Mouse (Mus musculus): ENCODE measurements around the gene Wipf3. TPM values are rescaled to one million over a fixed set of nuclear protein-coding genes. Genes with fewer than 3 reads are reported as not detected.

Wipf3 gene
- polyA plus RNA-seq, 1 experiment from 2014 or later, result 2.5 TPM

DNA sequence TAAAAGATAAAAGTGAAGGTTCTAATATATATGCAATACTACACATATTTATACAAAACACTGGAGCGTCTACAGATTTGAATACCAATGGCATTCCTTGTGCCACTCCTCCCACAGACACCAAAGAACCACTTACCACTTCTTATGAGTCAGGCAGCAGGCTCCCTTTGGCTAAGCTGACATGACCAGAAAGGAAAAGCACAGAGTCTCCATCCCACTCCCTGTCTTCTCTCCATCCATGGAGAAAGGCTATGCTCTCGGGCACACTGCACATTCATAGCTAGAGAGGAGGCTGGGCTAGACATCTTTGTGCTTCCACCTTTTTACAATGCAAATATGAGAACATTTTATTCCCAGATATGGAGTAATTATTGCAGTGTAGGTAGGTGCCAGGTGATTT lies 27.9 kb upstream of the Wipf3 start:
- ATAC-seq (replicated peaks; ENCODE audit: low FRiP score), result no peak
- WGBS, result 85% methylated on average over 2 of the region's 2 CpGs
- H3K4me2 ChIP-seq, result no peak overlapping the region
- no peaks in the 10 kb centered on the region for H3K36me3 ChIP-seq
- no peak overlapping the region for H3K27ac ChIP-seq
- H3K4me3 ChIP-seq (replicated peaks), result no peak overlapping the region
- no peaks in the 10 kb centered on the region for H3K27me3 ChIP-seq
- no peak overlapping the region for H3K9ac ChIP-seq
- H3K9me3 ChIP-seq (replicated peaks), result no peaks in the 10 kb centered on the region
- peaks cover 9% of the 10 kb centered on the region for H3K4me1 ChIP-seq

DNA sequence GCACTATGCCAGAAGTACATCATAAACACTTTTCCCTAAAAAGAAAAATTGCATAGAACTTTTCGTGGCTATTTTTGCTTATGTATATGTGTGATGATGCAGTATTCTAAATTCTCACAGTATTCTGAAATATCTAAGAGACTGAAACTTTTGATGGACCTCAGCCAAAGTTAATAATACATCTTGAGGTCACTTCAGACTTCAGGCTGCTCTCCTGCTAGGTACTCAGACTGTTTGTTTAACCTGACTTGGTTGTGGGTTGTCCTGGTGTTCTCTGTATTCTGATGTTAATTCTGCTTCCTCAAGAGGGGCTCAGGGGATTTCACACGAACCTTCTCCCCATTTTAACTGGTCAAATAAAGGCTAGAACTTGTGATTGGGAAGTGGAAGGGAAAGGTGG lies 24.5 kb upstream of the Wipf3 start:
- no peaks in the 10 kb centered on the region for H3K36me3 ChIP-seq
- no peak overlapping the region for H3K9ac ChIP-seq
- H3K9me3 ChIP-seq (replicated peaks), result no peaks in the 10 kb centered on the region
- no peak overlapping the region for H3K27ac ChIP-seq
- H3K4me2 ChIP-seq, result no peak overlapping the region
- H3K27me3 ChIP-seq, result no peaks in the 10 kb centered on the region
- no peak for ATAC-seq (replicated peaks; ENCODE audit: low FRiP score)
- WGBS, result 59% methylated on average over 2 of the region's 2 CpGs
- H3K4me3 ChIP-seq (replicated peaks), result no peak overlapping the region
- H3K4me1 ChIP-seq, result peaks cover under 1% of the 10 kb centered on the region; the same call in 1 of the 2 replicates

DNA sequence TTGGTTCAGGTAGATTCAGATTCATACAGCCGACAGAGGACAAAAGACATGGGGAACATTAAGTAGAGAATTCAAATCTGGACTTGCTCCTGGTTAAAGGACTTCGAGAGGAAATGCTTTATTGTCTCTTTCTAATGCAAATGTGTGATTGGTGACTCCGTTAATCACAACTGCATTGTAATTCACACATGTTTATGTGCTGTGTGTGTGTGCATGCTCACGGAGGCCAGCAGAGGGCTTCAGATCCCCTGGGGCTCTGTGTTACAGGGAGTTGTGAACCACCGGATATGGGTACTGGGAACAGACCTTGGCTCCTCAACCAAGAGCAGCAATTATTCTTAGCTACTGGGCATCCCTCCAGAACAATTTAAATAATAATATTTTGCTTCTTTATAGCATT lies 23.3 kb upstream of the Wipf3 start:
- no peak for ATAC-seq (replicated peaks; ENCODE audit: low FRiP score)
- WGBS, result 93% methylated on average over 5 of the region's 5 CpGs

DNA sequence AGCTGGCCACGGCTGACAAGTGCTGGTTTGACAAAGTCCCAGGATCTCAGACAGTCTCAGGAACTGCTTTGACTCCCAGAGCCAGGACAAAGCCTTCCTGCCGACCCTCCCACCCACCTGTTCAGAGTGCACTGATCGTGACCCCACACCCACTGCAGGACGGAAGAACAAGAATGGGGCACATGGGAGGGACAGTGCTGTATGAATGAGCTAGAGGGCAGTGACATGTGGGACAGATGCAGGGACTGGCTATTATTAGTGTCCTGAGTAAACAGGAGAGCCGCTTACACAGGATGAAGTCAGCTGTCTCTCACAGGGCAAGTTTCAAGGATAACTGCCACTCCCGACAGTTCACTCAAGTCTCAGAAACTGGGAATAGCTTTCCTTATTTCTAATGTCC lies 20.1 kb upstream of the Wipf3 start:
- no peaks in the 10 kb centered on the region for H3K9me3 ChIP-seq (replicated peaks)
- peak; percentile 49; the same call in 1 of the 2 replicates for ATAC-seq (replicated peaks; ENCODE audit: low FRiP score)
- H3K27ac ChIP-seq, result no peak overlapping the region
- H3K4me2 ChIP-seq, result no peak overlapping the region
- no peak overlapping the region for H3K9ac ChIP-seq
- 39% methylated on average over 6 of the region's 6 CpGs for WGBS
- no peak overlapping the region for H3K4me3 ChIP-seq (replicated peaks)
- no peaks in the 10 kb centered on the region for H3K36me3 ChIP-seq
- no peaks in the 10 kb centered on the region for H3K4me1 ChIP-seq
- H3K27me3 ChIP-seq, result no peaks in the 10 kb centered on the region

More for the DNA sequence above, 23.3 kb upstream of the Wipf3 start:
- H3K27ac ChIP-seq, result no peak overlapping the region
- no peak overlapping the region for H3K9ac ChIP-seq
- H3K4me1 ChIP-seq, result no peaks in the 10 kb centered on the region
- no peak overlapping the region for H3K4me2 ChIP-seq
- no peaks in the 10 kb centered on the region for H3K9me3 ChIP-seq (replicated peaks)
- H3K36me3 ChIP-seq, result no peaks in the 10 kb centered on the region
- no peaks in the 10 kb centered on the region for H3K27me3 ChIP-seq
- H3K4me3 ChIP-seq (replicated peaks), result no peak overlapping the region

DNA sequence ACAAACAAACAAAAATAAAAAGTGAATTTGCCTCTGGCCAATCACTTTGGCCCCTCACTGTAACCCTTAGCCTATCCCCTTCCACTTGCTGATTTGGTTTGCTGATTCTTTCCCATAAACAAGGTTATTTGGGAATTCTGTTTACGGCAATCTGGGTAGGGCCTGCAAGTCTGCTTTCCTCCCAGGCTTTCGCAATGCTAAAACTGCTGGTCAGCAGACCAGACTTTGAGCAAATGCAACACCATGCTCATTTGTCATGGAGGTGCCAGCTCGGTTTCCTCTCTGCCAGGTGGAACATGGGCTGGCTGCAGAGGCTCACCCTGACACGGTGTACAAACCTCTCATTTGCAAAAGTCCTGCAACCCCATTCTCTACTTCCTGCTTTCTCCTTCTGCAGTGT lies 19.0 kb upstream of the Wipf3 start:
- H3K4me2 ChIP-seq, result no peak overlapping the region
- H3K4me3 ChIP-seq (replicated peaks), result no peak overlapping the region
- 66% methylated on average over 4 of the region's 4 CpGs for WGBS
- no peaks in the 10 kb centered on the region for H3K4me1 ChIP-seq
- H3K27me3 ChIP-seq, result no peaks in the 10 kb centered on the region
- no peaks in the 10 kb centered on the region for H3K36me3 ChIP-seq
- H3K9me3 ChIP-seq (replicated peaks), result no peaks in the 10 kb centered on the region
- no peak overlapping the region for H3K27ac ChIP-seq
- ATAC-seq (replicated peaks; ENCODE audit: low FRiP score), result no peak
- H3K9ac ChIP-seq, result no peak overlapping the region

DNA sequence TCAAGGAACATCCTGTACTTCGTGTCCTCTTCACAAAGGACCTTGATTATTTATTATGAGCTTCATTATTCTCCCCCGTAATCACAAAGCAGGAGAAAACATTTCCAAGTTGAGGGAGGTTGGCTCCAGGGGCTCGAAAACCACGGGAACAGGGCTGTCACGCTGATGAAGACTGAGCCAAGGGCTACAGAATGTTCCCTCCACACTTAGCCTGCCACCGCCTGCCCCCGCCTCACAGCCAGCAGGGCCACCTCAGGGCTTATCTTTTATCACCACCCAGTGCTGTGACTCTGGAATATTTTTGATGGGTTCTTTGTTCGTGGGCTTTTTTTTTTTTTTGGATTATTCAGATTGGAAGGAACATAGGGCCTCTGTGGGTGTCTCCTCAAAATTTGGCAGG lies 17.8 kb upstream of the Wipf3 start:
- no peak for ATAC-seq (replicated peaks; ENCODE audit: low FRiP score)
- Histone ChIP-seq H3K4me2 (no peak overlapping the region), H3K4me1 (no peaks in the 10 kb centered on the region), H3K27me3 (no peaks in the 10 kb centered on the region), H3K27ac (no peak overlapping the region), H3K9ac (no peak overlapping the region), H3K4me3 (replicated peaks) (no peak overlapping the region), H3K36me3 (no peaks in the 10 kb centered on the region), H3K9me3 (replicated peaks) (no peaks in the 10 kb centered on the region)
- WGBS, result 69% methylated on average over 8 of the region's 8 CpGs

DNA sequence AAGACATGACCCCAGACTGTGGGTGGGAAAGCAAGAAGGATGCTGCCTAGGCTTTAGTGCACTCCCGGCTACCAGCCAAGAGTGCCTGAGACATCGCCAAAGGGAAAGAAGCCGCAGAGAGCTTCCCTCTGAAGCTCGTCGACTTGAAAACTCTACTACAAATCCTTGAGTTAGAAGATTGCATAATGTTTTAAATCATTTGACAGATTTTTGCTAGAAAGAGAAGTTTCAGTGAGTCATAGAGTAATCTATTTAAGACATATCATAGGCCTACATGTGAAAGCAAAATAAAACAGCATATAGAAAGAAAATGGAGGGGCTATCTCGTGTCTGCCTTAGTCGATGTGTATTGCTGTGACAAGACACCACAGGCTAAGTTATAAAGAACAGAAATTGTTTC lies 16.5 kb upstream of the Wipf3 start:
- Histone ChIP-seq H3K4me2 (no peak overlapping the region), H3K4me3 (replicated peaks) (no peak overlapping the region), H3K27ac (no peak overlapping the region), H3K36me3 (no peaks in the 10 kb centered on the region), H3K9ac (no peak overlapping the region), H3K27me3 (no peaks in the 10 kb centered on the region), H3K4me1 (no peaks in the 10 kb centered on the region), H3K9me3 (replicated peaks) (no peaks in the 10 kb centered on the region)
- ATAC-seq (replicated peaks; ENCODE audit: low FRiP score), result no peak
- WGBS, result 87% methylated on average over 7 of the region's 7 CpGs

DNA sequence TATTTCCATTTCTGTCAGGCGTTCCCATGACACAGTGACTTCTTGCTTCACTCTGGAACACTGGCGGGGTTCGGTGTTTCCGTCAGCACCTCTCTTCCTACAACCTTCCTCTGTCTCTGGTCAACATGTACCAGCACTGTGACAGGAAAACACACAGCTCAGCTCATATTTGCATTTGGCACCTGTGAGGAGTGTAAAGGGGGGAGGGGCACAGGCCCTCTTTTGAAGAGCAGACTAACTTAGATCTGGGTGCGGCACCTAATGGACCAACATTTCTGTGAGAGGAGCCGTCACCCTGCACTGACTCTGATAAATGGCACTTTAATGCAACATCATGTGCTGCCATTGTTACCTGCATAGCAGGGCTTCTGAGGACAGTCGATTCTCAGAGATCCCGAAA lies 4.2 kb upstream of the Wipf3 start:
- H3K9ac ChIP-seq, result no peak overlapping the region
- H3K27ac ChIP-seq, result no peak overlapping the region

DNA sequence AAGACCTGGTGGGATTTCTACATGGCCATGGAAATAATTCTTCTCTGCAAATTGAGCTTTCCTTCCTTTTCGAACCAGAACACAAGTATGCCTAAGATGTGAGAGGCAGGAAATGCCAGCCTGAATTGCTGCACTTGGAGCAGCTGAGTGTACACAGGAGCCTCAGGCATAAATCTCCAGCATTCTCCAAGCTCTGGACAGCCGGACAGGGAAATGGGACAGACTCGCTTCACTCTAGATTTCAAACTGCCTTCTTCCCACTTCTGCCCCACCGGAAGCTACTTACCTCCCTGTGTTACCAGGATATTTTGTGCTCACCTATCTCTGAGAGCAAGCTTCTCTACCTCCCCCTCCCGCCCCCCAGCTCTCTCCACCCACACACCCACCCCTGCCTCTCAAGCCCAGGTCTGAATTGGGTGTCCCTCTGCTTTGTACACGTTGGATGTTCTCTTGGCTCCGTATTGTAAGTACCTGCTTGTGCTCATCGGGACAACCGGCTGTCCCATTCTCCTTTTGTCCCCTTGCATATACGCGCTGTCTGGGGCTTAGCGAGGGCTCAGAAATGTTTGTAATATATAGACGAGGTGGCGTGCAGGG lies 455 bp upstream of the Wipf3 start:
- H3K27ac ChIP-seq, result no peak overlapping the region
- peak overlapping the region; percentile 50; the same call in 1 of the 2 replicates for H3K9ac ChIP-seq
- no peaks in the 10 kb centered on the region for H3K36me3 ChIP-seq
- peak overlapping the region; percentile 58 for H3K4me3 ChIP-seq (replicated peaks)
- peaks cover 48% of the 10 kb centered on the region for H3K27me3 ChIP-seq
- peak overlapping the region; percentile 96 for H3K4me2 ChIP-seq
- H3K9me3 ChIP-seq (replicated peaks), result no peaks in the 10 kb centered on the region
- H3K4me1 ChIP-seq, result peaks cover 19% of the 10 kb centered on the region
- peak; percentile 22; the same call in 1 of the 2 replicates for ATAC-seq (replicated peaks; ENCODE audit: low FRiP score)
- 3% methylated on average over 13 of the region's 14 CpGs for whole genome bisulfite sequencing

More for the DNA sequence above, 4.2 kb upstream of the Wipf3 start:
- no peaks in the 10 kb centered on the region for H3K9me3 ChIP-seq (replicated peaks)
- WGBS, result 86% methylated on average over 8 of the region's 8 CpGs
- H3K4me2 ChIP-seq, result no peak overlapping the region
- peaks cover 27% of the 10 kb centered on the region for H3K27me3 ChIP-seq
- no peaks in the 10 kb centered on the region for H3K36me3 ChIP-seq
- no peak overlapping the region for H3K4me3 ChIP-seq (replicated peaks)
- no peak for ATAC-seq (replicated peaks; ENCODE audit: low FRiP score)
- peaks cover 16% of the 10 kb centered on the region for H3K4me1 ChIP-seq

DNA sequence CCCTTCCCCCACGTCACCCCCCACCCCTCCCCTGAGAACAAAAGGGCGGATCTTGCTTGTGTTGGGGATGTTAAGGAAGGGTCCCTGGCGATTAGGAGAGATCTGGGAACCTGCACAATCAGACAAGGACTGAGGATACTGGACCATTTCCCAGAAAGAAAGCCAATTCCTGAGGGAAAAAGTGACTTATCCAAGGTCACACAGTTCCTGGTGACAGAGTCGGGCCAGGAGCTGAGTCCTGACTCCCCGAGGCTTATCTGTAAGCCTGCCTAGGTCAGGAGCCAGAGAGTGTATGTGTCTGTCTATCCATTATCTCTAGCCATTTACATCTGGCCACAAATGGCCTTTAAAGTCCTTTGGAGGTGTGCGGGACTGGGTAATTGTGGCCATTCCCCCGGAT lies 818 bp downstream of the Wipf3 start:
- Histone ChIP-seq H3K9ac (peak overlapping the region; percentile 50; the same call in 1 of the 2 replicates), H3K9me3 (replicated peaks) (no peaks in the 10 kb centered on the region), H3K4me1 (peaks cover 23% of the 10 kb centered on the region), H3K4me2 (peak overlapping the region; percentile 96), H3K27ac (no peak overlapping the region), H3K4me3 (replicated peaks) (peak overlapping the region; percentile 58), H3K36me3 (no peaks in the 10 kb centered on the region), H3K27me3 (peaks cover 48% of the 10 kb centered on the region)
- WGBS, result 28% methylated on average over 7 of the region's 7 CpGs
- ATAC-seq (replicated peaks; ENCODE audit: low FRiP score), result peak; percentile 5; the same call in 1 of the 2 replicates

DNA sequence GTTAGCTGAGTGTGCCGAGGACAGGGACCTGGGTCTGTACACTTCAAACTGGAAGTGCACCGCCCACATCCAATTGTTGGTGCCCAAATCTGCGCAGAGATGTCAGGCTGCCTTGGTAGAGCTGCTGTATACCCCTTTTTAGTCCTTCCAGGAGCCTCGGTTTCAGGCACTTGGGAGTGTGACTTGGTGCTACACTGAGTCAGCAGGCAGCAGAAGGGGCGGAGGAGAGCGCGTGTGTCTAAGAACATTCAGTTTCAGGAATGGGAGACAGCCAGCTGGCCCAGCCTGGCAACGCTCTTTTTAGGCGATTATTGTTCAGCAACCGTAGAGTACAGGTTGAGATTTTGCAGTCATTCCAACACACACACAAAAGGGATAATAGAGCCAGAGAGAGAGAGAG lies 2.4 kb downstream of the Wipf3 start:
- no peak overlapping the region for H3K27ac ChIP-seq
- H3K4me2 ChIP-seq, result no peak overlapping the region
- no peak overlapping the region for H3K4me3 ChIP-seq (replicated peaks)
- no peak overlapping the region for H3K9ac ChIP-seq
- H3K27me3 ChIP-seq, result peaks cover 48% of the 10 kb centered on the region
- H3K4me1 ChIP-seq, result peaks cover 30% of the 10 kb centered on the region
- no peak for ATAC-seq (replicated peaks; ENCODE audit: low FRiP score)
- H3K9me3 ChIP-seq (replicated peaks), result no peaks in the 10 kb centered on the region
- H3K36me3 ChIP-seq, result no peaks in the 10 kb centered on the region
- WGBS, result 75% methylated on average over 10 of the region's 10 CpGs

DNA sequence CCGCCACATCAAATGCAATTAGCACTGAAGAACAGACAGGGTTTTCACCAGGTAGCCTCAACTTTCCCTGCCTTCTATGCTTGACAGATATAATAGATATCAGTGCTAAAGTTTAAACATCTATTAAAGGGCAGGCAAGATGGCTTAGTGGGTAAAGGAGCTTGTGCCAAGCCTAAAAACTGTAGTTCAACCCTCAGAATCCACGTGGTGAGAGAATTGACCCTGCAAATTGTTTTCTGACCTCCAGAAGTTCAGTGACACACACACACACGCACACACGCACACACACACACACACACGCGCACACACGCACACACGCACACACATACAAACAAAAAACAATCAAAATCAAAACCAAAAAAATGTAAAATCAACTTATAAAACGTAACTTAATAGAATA lies 2.8 kb downstream of the Wipf3 start:
- no peak overlapping the region for H3K9ac ChIP-seq
- no peaks in the 10 kb centered on the region for H3K36me3 ChIP-seq
- peaks cover 44% of the 10 kb centered on the region for H3K27me3 ChIP-seq
- no peaks in the 10 kb centered on the region for H3K9me3 ChIP-seq (replicated peaks)
- WGBS, result 86% methylated on average over 9 of the region's 9 CpGs
- H3K4me1 ChIP-seq, result peaks cover 30% of the 10 kb centered on the region
- H3K4me2 ChIP-seq, result no peak overlapping the region
- no peak overlapping the region for H3K4me3 ChIP-seq (replicated peaks)
- H3K27ac ChIP-seq, result no peak overlapping the region
- ATAC-seq (replicated peaks; ENCODE audit: low FRiP score), result no peak

All from kidney, embryonic 15.5 days (tissue).